Mouse (Mus musculus): ENCODE results near the gene Fam122b. TPM values are rescaled to one million over a fixed set of nuclear protein-coding genes. Genes with fewer than 3 reads are reported as not detected.
"Not testable (repeated sequence)": the region's sequence is repeated elsewhere in the genome, so short reads cannot be mapped to it uniquely, and the experiment has no call there.

Gene Fam122b
- 7.8 and 9.3 TPM in 2 replicates for polyA plus RNA-seq (2015; fragmentation: Nextera tagmentation; extraction: Ambion mirVana)

- Histone ChIP-seq H3K27me3 (replicated peaks) (no peaks in the 10 kb centered on the region), H3K9ac (peak within 1 kb of the TSS; percentile 56), H3K27ac (peak within 1 kb of the TSS; percentile 71), H3K4me2 (replicated peaks) (peak within 1 kb of the TSS; percentile 74), H3K4me3 (replicated peaks) (peak within 1 kb of the TSS; percentile 58), H3K36me3 (no peaks in the 10 kb centered on the region), H3K9me3 (no peaks in the 10 kb centered on the region), H3K4me1 (replicated peaks) (no peaks in the 10 kb centered on the region)
- 16% methylated on average over 39 of the region's 40 CpGs for WGBS
- ATAC-seq: peak; percentile 90
Measured at GRCm38 (mm10) chrX:53269289-53270062, at the start of gene Fam122b. Fam122b (minus strand) TSS chrX:53269805.

GRCm38 (mm10) chrX:53287924-53288323, 18.3 kb upstream of the Fam122b start:
- no peak overlapping the region for H3K4me2 ChIP-seq (replicated peaks)
- no peaks in the 10 kb centered on the region for H3K36me3 ChIP-seq
- H3K9me3 ChIP-seq: no peaks in the 10 kb centered on the region
- no peaks in the 10 kb centered on the region for H3K27me3 ChIP-seq (replicated peaks)
- 0 out of 2 replicates have a peak, but pooled peaks have one; percentile 53 for ATAC-seq
- no peak overlapping the region for H3K4me3 ChIP-seq (replicated peaks)
- no peak overlapping the region for H3K9ac ChIP-seq
- H3K27ac ChIP-seq: no peak overlapping the region
- no peaks in the 10 kb centered on the region for H3K4me1 ChIP-seq (replicated peaks)
- WGBS: 66% methylated on average over 5 of the region's 5 CpGs

- H3K36me3 ChIP-seq: no peaks in the 10 kb centered on the region
- no peak within 1 kb of the TSS for H3K27ac ChIP-seq
- 41% methylated on average over 1 of the region's 1 CpGs for WGBS
- no peaks in the 10 kb centered on the region for H3K4me1 ChIP-seq (replicated peaks)
- H3K4me2 ChIP-seq (replicated peaks): no peak within 1 kb of the TSS
- H3K9ac ChIP-seq: no peak within 1 kb of the TSS
- ATAC-seq: no peak
- no peaks in the 10 kb centered on the region for H3K9me3 ChIP-seq
- H3K4me3 ChIP-seq (replicated peaks): no peak within 1 kb of the TSS
- H3K27me3 ChIP-seq (replicated peaks): no peaks in the 10 kb centered on the region
Measured at GRCm38 (mm10) chrX:53273124-53273523, 3.5 kb upstream of the Fam122b start, which contains the start of gene Fam122c. Fam122c (plus strand) TSS chrX:53273424.

GRCm38 (mm10) chrX:53271628-53272027, 2.0 kb upstream of the Fam122b start:
- H3K4me3 ChIP-seq (replicated peaks); H3K4me1 ChIP-seq (replicated peaks); H3K4me2 ChIP-seq (replicated peaks); ATAC-seq; H3K27ac ChIP-seq; H3K27me3 ChIP-seq (replicated peaks); H3K36me3 ChIP-seq; H3K9ac ChIP-seq; H3K9me3 ChIP-seq: not testable (repeated sequence)
- WGBS: 80% methylated on average over 3 of the region's 3 CpGs

- Histone ChIP-seq H3K36me3 (no peaks in the 10 kb centered on the region), H3K4me2 (replicated peaks) (peak overlapping the region; percentile 74), H3K4me3 (replicated peaks) (peak overlapping the region; percentile 58), H3K9me3 (no peaks in the 10 kb centered on the region), H3K4me1 (replicated peaks) (no peaks in the 10 kb centered on the region), H3K9ac (no peak overlapping the region), H3K27me3 (replicated peaks) (no peaks in the 10 kb centered on the region), H3K27ac (no peak overlapping the region)
- WGBS: 26% methylated on average over 10 of the region's 10 CpGs
- ATAC-seq: peak; percentile 53
Measured at GRCm38 (mm10) chrX:53270063-53270432, 443 bp upstream of the Fam122b start.

GRCm38 (mm10) chrX:53268856-53269255, 749 bp downstream of the Fam122b start:
- peak overlapping the region; percentile 58 for H3K4me3 ChIP-seq (replicated peaks)

GRCm38 (mm10) chrX:53266186-53266585, 3.4 kb downstream of the Fam122b start:
- ATAC-seq: no peak
- H3K4me3 ChIP-seq (replicated peaks): no peak overlapping the region
- 59% methylated on average over 9 of the region's 9 CpGs for WGBS
- no peaks in the 10 kb centered on the region for H3K36me3 ChIP-seq
- H3K4me2 ChIP-seq (replicated peaks): no peak overlapping the region
- no peak overlapping the region for H3K9ac ChIP-seq
- H3K27me3 ChIP-seq (replicated peaks): no peaks in the 10 kb centered on the region
- no peak overlapping the region for H3K27ac ChIP-seq
- H3K9me3 ChIP-seq: no peaks in the 10 kb centered on the region
- H3K4me1 ChIP-seq (replicated peaks): no peaks in the 10 kb centered on the region

More at GRCm38 (mm10) chrX:53268856-53269255, 749 bp downstream of the Fam122b start:
- ATAC-seq: peak; percentile 91
- H3K9ac ChIP-seq: peak overlapping the region; percentile 56; the same call in 1 of the 2 replicates
- no peaks in the 10 kb centered on the region for H3K9me3 ChIP-seq
- H3K4me2 ChIP-seq (replicated peaks): peak overlapping the region; percentile 74
- H3K27me3 ChIP-seq (replicated peaks): no peaks in the 10 kb centered on the region
- peak overlapping the region; percentile 71; the same call in 1 of the 2 replicates for H3K27ac ChIP-seq
- H3K36me3 ChIP-seq: no peaks in the 10 kb centered on the region
- H3K4me1 ChIP-seq (replicated peaks): no peaks in the 10 kb centered on the region
- 24% methylated on average over 10 of the region's 10 CpGs for WGBS

- ATAC-seq: no peak
- no peaks in the 10 kb centered on the region for H3K4me1 ChIP-seq (replicated peaks)
- H3K4me3 ChIP-seq (replicated peaks): no peak overlapping the region
- H3K27ac ChIP-seq: no peak overlapping the region
- H3K9ac ChIP-seq: no peak overlapping the region
- no peak overlapping the region for H3K4me2 ChIP-seq (replicated peaks)
- no peaks in the 10 kb centered on the region for H3K9me3 ChIP-seq
- H3K36me3 ChIP-seq: no peaks in the 10 kb centered on the region
- H3K27me3 ChIP-seq (replicated peaks): no peaks in the 10 kb centered on the region
Measured at GRCm38 (mm10) chrX:53255195-53255594, 14.4 kb downstream of the Fam122b start.

GRCm38 (mm10) chrX:53240011-53240410, 29.6 kb downstream of the Fam122b start, which contains the start of gene Plac1:
Plac1 (minus strand) TSS chrX:53240111.
- Histone ChIP-seq H3K9ac (no peak within 1 kb of the TSS), H3K4me1 (replicated peaks) (no peaks in the 10 kb centered on the region), H3K4me2 (replicated peaks) (no peak within 1 kb of the TSS), H3K27me3 (replicated peaks) (no peaks in the 10 kb centered on the region), H3K9me3 (no peaks in the 10 kb centered on the region), H3K27ac (no peak within 1 kb of the TSS), H3K36me3 (no peaks in the 10 kb centered on the region), H3K4me3 (replicated peaks) (no peak within 1 kb of the TSS)
- 67% methylated on average over 4 of the region's 4 CpGs for WGBS
- no peak for ATAC-seq

GRCm38 (mm10) chrX:53237971-53238370, 31.6 kb downstream of the Fam122b start:
- no peak for ATAC-seq
- Histone ChIP-seq H3K4me3 (replicated peaks) (no peak overlapping the region), H3K4me1 (replicated peaks) (no peaks in the 10 kb centered on the region), H3K27ac (no peak overlapping the region), H3K36me3 (no peaks in the 10 kb centered on the region), H3K9me3 (no peaks in the 10 kb centered on the region), H3K27me3 (replicated peaks) (no peaks in the 10 kb centered on the region), H3K4me2 (replicated peaks) (no peak overlapping the region), H3K9ac (no peak overlapping the region)
- WGBS: 9% methylated on average over 2 of the region's 2 CpGs

GRCm38 (mm10) chrX:53236404-53236803, 33.2 kb downstream of the Fam122b start:
- Histone ChIP-seq H3K27me3 (replicated peaks) (no peaks in the 10 kb centered on the region), H3K4me1 (replicated peaks) (no peaks in the 10 kb centered on the region), H3K9me3 (no peaks in the 10 kb centered on the region), H3K9ac (no peak overlapping the region), H3K4me3 (replicated peaks) (no peak overlapping the region), H3K36me3 (no peaks in the 10 kb centered on the region), H3K4me2 (replicated peaks) (no peak overlapping the region), H3K27ac (no peak overlapping the region)
- ATAC-seq: no peak
- 61% methylated on average over 7 of the region's 7 CpGs for WGBS

- no peak overlapping the region for H3K4me3 ChIP-seq (replicated peaks)
- H3K4me2 ChIP-seq (replicated peaks): no peak overlapping the region
- no peak overlapping the region for H3K9ac ChIP-seq
- no peaks in the 10 kb centered on the region for H3K4me1 ChIP-seq (replicated peaks)
- WGBS: 38% methylated on average over 4 of the region's 4 CpGs
- ATAC-seq: no peak
- no peak overlapping the region for H3K27ac ChIP-seq
- H3K27me3 ChIP-seq (replicated peaks): no peaks in the 10 kb centered on the region
- no peaks in the 10 kb centered on the region for H3K36me3 ChIP-seq
- H3K9me3 ChIP-seq: no peaks in the 10 kb centered on the region
Measured at GRCm38 (mm10) chrX:53233689-53234088, 35.9 kb downstream of the Fam122b start.

- H3K4me1 ChIP-seq (replicated peaks): no peaks in the 10 kb centered on the region
- H3K9me3 ChIP-seq: no peaks in the 10 kb centered on the region
- no peak for ATAC-seq
- WGBS: 41% methylated on average over 13 of the region's 13 CpGs
- H3K4me2 ChIP-seq (replicated peaks): peak overlapping the region; percentile 50
- peak overlapping the region; percentile 13 for H3K4me3 ChIP-seq (replicated peaks)
- H3K36me3 ChIP-seq: no peaks in the 10 kb centered on the region
- H3K27ac ChIP-seq: peak overlapping the region; percentile 54
- H3K27me3 ChIP-seq (replicated peaks): no peaks in the 10 kb centered on the region
- H3K9ac ChIP-seq: no peak overlapping the region
Measured at GRCm38 (mm10) chrX:53231965-53232364, 37.6 kb downstream of the Fam122b start.

All from intestine, embryonic 15.5 days (tissue).